Mouse (Mus musculus) mature B cell (primary cell): ENCODE results near the gene Tulp4.
"Not testable (repeated sequence)": the region's sequence is repeated elsewhere in the genome, so short reads cannot be mapped to it uniquely, and the experiment has no call there.

Experiments
- in situ Hi-C: fragments of 300-500 bp; cut with MboI; formaldehyde crosslinking; loops from 2 replicates; pipeline ENCODE4 v1.14.3; 2019

Gene Tulp4

DNA sequence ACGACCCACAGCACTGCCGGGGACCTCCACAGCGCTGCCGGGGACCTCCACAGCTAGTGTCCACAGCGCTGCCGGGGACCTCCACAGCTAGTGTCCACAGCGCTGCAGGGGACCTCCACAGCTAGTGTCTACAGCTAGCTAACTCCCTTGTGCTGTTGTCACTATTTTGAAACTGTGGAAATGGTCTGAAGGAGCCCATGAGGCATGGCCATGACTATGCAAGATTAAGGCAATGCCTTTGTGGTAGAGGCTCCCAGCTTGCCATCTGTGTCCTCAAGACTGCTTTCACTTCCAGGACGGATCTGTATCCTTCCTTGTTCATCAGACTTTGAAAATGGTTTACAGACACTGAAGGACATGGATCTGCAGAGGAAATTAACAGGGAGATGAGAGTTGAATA lies 80.9 kb downstream of the Tulp4 start:
- in situ Hi-C loops = no loop called here

- in situ Hi-C loops = no loop called here
Measured at GRCm38 (mm10) chr17:6189207-6189606, 83.0 kb downstream of the Tulp4 start.

DNA sequence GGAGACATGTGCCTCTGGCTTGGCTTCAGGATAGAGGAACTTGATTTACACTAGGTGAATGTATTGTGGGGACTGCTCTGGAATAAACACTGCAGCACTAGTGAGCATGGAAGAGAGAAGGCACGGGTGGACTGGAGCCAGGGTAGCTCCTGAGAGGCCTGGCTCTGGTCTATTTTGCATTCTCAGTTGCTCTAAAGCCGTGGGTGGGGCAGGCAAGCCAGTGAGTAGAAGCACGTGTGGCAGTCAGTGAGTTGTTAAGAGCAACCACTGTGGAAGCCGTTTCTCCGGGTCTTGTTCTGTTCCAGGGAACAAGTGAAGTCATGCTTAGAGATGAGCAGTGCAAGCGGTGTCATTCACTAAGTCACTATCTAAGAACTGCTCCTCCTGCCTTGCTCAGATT lies 86.0 kb downstream of the Tulp4 start:
- in situ Hi-C loops = no loop called here

DNA sequence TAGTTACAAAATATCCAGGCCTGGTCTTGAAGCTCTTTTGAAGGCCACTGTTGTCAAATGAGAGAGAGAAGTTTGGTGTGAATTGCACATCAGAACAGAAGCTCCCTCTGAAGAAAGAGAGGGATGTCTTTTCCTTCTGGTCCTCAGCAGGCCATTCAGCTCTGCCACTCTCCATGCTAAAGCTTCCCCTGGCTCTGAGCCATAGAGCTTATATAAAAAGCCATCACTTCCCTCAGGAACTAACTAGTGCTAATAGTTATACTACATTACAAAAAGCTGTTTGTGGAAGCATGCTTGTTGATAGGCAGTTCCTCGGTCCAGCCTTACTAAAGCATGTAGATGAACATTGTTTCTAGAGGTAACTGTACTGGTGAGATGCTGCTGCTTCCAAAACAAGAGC lies 89.2 kb downstream of the Tulp4 start:
- in situ Hi-C loops = no loop called here

DNA sequence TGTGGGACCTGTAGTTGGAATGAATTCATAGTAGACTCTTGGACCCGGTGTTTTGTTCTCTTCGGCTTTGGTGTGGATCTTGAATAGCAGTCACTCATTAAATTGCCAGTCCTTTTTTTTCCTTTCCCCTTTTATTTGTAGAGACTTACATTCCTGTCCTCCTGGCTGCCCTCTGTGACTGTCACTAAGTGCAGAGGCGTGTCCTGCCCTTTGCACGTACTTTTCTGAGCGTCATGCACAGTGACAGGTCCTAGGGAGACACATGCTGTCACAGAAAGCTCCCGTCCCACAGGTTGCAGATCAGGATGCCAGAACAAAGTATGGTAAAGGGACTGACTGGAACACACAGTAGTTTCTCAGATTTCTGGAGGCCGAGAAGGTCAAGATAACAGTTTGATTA lies 91.3 kb downstream of the Tulp4 start:
- in situ Hi-C loops = no loop called here

GRCm38 (mm10) chr17:6198670-6199069 lies 92.4 kb downstream of the Tulp4 start:
- in situ Hi-C loops = no loop called here

GRCm38 (mm10) chr17:6199166-6199565 lies 92.9 kb downstream of the Tulp4 start:
- in situ Hi-C loops = no loop called here

- in situ Hi-C loops = no loop called here
Measured at GRCm38 (mm10) chr17:6201522-6202250, 95.4 kb downstream of the Tulp4 start.

DNA sequence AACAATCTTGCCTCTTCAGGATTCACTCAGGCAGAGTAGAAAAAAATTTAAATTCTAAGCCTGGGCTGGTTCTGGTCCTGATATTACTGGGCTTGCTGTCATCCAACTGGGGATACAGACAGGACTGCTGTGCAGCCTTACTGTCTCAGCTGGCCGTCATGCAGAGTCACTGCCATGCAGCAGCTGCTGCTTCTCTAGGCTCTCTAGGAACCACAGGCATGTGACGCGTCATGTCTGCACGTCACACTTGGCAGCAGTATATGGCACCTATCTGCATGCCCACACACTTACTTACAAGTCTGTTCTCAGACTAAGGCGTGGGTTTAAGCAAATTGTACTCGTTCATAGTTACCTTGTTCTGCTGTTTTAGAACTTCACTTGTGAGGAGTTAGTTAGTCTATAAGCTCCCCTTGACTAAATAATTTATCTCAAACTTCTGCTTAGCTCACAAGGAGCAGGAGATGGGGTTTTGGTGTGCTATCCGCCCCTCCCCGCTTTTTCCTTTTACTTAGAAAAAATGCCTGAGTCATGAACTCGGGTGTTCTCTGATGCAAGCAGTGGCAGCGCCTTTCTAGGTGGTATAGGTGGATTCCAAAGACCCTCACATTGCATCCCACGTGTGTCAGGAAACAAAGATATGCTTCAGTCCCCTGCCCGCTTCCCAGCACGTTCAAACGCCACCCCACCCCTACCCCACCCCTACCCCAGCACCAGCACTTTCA lies 96.3 kb downstream of the Tulp4 start:
- in situ Hi-C loops = no loop called here

GRCm38 (mm10) chr17:6203126-6203525 lies 96.9 kb downstream of the Tulp4 start:
- in situ Hi-C loops = no loop called here

DNA sequence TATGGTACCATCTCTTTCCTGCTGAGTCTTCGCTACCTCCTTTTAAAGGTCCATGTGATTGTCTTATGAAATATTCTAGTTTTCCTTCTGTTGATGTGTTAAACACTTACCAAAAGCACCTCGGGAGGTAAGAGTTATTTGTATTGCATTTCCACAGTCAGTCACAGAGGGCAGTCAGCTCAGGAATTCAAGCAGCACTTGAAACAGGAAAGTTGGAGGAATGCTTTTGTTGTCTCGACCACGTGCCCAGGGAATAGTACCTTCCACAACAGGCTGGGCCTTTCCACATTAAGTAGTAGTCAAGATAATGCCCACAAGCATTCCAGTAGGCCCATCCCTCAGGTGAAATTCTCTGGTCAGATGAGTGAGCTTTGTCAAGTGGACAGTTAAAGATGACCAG lies 97.6 kb downstream of the Tulp4 start:
- in situ Hi-C loops = no loop called here

DNA sequence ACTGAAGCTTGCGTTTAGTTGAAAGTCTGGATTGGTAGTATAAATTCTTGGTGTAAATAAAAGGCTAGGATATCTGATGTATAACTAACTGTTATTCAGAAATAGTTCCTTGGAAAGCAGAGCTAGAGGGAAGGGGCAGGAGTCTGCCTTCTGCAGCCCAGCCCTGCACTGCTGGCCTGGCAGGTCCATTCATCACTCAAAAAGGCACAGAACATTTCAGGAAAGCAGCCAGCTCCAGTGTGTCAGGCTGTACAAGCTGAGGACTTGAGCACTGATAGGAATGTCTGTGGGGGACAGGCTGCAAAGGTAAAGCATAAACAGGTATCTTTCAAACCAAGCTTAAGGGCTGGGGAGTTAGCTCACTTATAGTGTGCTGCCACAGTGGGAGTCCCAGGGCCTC lies 105.5 kb downstream of the Tulp4 start:
- in situ Hi-C loops = no loop called here

- in situ Hi-C loops = no loop called here
Measured at GRCm38 (mm10) chr17:6215640-6216039, 109.4 kb downstream of the Tulp4 start.

- in situ Hi-C loops = no loop called here
Measured at GRCm38 (mm10) chr17:6216514-6216913, 110.3 kb downstream of the Tulp4 start.

DNA sequence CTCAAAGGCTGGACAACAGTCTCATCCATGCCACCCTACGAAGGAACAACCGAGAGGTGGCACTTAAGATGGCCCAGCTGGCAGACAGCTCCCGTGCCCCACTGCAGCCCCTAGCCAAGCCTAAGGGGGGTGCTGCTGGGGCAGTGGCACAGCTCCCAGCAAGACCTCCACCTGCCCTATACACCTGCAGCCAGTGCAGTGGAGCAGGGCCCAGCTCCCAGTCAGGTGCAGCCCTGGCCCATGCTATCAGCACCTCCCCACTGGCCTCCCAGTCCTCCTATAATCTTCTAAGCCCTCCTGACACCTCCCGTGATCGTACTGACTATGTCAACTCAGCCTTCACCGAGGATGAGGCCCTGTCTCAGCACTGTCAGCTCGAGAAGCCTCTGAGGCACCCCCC lies 126.4 kb downstream of the Tulp4 start:
- in situ Hi-C loops = not testable (repeated sequence)

DNA sequence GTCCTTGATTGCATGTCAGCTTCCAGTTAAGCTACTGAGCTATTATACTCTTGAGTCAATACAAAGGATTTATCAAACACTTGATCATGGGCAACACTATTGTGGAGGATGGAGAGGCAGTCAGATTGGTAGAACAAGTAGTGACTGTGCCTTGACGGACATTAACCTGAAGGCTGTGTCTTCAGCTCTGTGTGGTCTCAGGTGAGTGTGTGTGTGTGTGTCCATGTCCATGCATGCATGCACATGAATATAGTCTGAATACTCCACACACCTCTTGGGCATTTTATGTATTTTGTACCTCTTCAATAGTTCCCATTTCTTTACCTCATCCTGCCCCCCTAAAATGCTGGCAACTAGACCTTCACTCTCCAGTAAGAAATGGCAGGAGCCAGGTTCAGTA lies 145.1 kb downstream of the Tulp4 start:
- in situ Hi-C loops = not testable (repeated sequence)

DNA sequence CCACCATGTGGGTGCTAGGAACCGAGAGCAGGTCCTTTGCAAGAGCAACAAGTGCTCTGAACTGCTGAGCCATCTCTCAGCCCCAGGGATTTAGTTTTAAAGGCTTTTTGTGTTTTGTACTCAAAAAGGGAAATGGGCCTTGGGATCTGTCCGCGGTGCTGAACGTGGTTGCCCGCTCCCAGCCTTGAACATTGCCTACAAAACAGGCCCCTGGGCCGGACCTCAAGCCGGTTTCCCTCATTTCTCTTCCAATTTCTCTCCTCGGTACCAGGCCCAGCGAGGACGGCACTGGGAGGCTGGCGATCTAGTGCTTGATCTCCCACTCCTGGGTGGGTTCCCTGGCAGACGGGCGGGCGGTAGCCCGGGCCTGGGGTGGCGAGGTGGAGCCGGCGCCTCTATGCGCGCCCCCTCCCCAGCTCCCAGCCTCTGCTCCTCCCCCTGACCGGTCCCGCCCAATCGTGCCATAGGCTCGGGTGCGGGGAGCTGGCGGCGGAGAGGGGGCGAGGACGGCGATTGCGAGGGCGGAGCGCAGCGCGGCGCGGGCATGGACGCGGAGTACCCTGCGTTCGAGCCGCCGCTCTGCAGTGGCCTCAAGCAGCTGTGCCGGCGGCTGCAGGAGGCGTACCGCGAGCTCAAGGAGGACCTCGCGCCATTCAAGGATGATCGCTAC lies 150.3 kb downstream of the Tulp4 start, which contains the start of gene Tmem181a:
Gene Tmem181a (plus strand): TSS at position 461 of the 670 bp plus-strand sequence.
- in situ Hi-C loops = not testable (repeated sequence)

DNA sequence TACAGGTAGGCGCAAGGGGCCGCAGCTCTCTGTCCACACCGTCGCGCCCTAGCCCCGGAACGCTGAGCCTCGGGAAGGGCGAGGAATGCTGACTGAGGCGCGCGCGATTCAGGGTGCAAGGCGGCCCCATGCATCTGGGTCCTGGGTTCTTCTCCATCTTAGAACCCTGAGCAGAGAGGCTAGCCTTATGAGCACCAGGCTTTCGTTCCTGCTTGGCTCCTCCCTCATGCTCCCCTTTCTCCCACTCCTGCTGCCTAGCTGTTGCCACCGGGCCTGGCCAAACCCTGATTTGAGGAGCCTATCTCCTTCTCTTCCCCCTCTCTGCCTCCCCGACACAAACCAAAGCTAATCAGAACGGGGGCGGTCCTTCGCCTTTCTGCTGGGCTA lies 150.8 kb downstream of the Tulp4 start:
- in situ Hi-C loops = not testable (repeated sequence)

DNA sequence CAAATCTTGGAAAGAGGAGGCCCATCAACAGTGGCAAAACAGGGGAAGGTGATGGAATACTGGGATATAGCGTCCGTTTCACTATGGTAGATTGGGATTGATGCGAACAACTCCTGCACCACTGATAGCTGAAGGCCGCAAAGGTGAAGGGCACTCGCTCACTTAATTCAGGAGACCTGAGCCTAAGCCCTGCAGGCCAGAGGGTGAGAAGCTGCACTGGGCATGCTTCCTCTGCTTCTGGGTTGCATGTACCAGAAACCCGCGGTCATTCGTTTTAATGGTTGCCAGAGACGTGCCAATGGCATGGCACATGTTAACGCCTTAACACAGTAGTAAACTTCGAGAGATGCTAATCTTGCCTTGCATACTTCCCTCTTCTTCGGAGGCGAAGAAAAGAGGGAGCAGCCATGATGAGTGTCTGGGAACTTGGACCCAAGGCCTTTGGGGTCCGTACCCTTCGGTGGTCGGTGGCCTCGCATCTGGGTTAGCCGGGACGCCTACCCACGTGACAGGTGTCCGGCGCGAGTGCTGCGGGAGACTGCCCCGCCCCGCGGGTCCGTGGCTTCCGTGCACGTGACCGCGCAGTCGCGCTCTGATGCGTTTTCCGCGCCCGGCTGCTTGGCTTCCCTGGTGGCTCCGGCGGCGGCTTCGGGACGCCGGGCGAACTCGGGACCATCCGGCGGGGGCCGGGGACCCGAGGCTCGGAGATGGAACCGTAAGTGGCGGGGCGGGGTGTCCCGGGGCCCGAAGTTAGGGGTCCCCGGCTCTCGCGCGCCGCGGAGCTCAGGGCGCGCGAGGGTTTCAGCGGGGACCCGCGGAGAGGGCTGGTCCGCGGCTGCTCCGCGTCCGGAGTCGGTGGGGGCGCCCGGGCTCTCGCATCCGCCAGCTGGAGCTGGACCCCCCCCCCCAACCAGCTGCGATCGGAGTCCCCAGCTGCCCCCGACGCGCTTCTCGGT lies 163.9 kb downstream of the Tulp4 start:
- in situ Hi-C loops = not testable (repeated sequence)

DNA sequence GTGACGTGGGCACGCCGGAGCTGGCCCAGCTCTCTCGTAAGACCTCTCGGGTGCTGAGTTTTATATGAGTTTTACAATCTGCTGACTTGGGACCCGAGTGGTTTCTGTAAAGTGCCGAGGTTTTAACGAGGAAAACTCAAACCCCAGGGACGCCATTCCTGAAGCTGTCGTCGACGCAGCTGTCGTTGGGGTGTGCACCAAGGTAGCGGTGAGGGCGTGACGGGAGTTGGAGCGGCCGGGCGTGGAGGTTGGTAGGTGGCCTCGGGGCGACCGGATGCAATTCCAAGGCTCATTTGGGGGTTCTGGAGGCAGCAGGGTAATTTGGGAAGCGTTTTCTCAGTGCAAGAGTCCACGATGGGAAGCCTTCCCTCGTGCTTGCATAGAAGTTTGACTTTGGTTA lies 164.6 kb downstream of the Tulp4 start:
- in situ Hi-C loops = not testable (repeated sequence)

GRCm38 (mm10) chr17:6271970-6272369 lies 165.7 kb downstream of the Tulp4 start:
- in situ Hi-C loops = not testable (repeated sequence)

GRCm38 (mm10) chr17:6274693-6275092 lies 168.5 kb downstream of the Tulp4 start:
- in situ Hi-C loops = not testable (repeated sequence)
